Mouse (Mus musculus) thymus, postnatal 25 days (tissue): ENCODE measurements around the gene Crb1.
"Not testable (repeated sequence)": the region's sequence is repeated elsewhere in the genome, so short reads cannot be mapped to it uniquely, and the experiment has no call there.

ENCODE experiments used
- DNase-seq: peaks from one replicate; pipeline ENCODE4 v3.0.0; 2022

Crb1 gene

DNA sequence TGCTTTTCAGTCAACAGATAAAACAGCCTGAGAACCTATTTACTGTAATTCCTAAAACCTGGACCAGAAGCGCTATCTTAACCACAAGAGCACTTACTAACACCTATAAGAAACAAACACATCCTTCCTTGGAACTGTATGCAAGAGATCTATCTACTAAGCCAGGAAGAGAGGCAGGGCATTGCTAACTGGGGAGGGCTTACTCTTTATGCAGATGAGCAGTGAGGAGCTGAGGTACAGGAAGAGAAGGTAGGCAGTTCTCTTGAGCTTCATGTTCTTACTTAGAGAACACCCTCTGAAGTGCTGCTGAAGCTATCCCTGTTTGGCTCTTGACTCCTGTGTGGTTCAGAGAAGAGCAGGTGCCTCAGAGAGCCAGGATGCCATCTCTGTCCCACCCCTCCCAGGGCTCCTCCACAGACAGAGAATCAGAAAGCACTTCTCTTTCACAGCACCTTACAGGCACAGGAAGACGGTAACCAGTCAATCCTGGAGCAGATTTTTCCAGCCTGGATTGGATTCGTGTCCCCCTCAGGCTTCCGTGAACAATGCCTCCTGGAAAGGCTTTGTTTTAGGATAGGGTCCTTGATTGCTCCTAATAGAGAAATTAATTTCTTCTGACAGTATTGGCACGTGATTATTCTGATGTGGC is at the start of gene Crb1:
Crb1 (minus strand) TSS at position 463 of the 649 bp plus-strand sequence.
- no peak for DNase-seq

DNA sequence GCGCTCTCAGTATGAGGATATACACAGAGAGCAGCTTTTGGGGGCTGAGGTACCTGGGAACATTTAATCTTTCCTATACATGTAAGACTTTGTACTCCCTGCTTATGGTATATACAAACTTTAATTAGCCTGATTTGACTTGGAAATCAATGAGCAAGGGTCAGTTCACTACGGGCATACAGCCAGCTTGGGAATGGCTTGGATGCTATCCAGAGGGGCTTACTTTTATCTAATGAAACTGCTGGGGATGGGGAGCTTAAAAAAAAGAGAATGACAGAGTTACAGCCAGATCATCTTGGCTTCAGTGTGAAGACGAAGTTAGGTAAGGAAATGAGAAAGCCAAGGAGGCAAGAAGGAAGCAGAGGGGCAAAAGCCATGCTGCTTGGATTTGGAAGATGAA is 48.1 kb upstream of the Crb1 start:
- no peak for DNase-seq

DNA sequence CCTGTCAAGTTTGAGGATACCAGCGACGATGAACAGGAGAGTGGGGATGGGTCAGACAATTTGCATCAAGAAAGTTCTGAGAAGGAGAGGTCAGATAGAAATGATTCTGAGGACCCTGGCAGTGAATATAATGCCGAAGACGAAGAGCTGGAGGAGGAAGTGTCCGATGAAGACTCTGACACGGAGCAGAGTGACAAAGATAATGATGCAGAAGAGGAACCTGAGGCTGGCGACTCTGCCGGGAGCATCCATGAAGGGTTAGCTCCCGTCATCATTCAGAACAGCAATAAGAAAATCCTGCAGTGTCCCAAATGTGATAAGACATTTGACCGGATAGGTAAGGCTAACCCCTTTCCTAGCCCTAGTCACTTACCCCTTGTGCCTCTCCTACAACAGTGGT is 47.0 kb upstream of the Crb1 start:
- DNase-seq = no peak

DNA sequence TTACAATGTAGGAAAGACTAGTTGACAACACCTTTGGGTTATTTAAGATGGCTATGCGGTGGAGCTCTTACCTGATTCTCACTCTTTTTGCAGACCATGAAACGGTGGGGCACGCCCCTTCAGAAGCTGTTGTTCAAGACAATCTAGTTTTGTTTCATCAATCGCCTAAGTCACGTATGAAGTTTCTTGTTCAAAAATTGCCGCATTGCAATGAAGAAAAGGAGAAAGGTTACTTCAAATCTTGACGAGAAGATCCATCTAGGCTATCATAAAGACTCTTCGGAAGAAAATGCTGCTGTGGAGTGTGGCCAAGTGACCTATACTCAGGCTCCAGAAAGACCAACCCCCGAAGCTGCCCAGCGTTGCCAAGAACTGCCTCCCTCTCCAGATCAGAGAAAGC is 46.0 kb upstream of the Crb1 start:
- DNase-seq = peak; percentile 26

DNA sequence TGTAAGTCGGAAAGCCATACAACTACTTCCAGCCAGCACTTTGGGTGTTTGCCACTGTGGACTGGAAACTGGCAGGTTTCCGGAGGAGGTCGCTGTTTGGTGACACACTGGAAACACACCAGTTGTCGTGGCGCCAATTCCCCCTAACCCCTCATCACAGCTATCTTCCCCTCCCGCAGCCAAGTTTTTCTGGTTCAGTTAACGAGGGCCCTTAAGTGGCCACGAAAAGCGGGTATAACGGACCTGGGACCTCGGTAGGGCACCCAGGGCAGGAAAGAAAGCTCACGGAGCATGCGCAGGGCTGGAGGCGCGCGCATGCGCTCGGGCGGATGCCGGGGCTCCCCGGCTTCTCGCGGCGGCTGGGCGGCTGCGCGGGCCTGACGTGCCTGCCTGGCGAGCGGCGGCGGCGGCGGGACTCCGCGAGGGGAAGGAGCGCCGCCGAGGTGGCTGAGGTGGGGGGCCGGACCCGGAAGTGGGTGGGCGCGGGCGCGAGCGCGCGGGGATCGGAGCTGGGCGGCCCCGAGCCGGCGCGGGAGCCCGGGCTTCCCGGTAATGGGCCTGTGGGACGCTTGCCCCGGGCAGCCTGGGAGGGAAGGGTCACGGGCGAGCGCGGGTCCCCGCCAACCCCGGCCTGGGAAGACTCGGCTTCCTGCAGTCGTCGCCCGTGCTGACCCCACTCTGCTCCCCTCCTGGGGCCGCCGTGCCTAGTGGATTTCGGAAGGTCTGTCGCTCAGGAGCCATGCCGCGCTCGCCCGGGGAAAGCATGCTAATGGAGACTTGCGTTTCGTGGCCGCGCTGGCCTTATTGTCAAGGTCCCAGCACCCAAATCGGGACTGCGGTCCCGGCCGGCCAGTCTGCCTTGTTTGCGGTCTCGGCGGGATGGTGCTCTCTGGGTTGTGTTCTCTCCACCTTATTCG is 45.2 kb upstream of the Crb1 start, which contains the start of gene Zbtb41:
Zbtb41 (plus strand) TSS at position 414 of the 917 bp plus-strand sequence.
- DNase-seq = peak; percentile 90

DNA sequence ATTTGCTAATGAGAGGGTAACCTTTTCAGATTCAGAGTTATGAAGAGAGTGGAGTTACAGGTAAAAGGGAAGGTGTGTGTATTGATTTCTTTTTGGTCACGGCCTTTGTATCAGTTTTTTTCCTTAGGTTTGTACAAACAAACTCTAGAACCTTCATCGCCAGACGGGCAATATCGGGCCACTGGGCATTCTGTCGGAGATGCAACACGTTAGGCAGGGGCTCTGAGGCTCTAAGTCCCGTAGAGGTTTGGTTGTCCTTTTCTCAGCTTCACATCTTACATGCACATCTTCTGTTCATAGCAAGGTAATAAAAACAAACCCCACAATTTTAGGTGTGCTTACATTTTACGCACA is 44.6 kb upstream of the Crb1 start:
- DNase-seq = no peak

DNA sequence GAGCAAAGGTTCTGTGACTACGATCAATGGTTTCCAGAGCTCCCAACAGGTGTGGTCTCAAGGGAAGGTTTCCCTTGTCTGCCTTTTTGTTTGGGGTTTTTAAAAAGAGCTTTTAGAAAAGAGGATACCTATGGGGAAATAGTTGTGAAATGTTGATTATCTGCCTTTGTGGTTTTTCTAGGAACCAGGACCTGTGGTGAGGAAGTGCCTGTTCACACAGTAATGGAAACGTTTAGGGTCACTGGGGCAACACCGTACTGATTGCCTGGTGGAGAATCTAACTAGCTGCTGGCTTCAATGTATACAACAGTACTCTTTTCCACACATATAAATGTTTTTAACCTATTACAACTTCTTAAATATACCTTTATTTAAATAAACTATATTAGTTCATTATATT is 36.6 kb upstream of the Crb1 start:
- no peak for DNase-seq

DNA sequence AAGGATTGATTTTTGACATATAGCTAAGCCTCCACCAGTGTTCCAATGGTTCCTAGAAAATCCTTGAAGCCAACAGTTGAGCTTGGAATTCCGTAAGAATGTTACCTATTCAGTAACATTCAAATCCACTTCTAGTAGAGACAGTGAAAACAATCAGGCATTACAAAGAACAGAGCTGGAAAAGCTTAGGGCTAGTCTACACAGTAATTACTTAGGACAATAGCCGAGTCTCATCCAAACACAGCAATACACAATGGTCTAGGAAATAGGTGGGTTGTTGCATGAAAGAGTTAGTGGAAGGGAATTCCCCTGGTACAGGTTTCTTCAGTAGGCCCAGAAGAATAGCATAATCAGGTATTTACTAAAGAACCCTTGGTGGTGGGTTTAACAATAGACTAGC is 35.5 kb upstream of the Crb1 start:
- not testable (repeated sequence) for DNase-seq

DNA sequence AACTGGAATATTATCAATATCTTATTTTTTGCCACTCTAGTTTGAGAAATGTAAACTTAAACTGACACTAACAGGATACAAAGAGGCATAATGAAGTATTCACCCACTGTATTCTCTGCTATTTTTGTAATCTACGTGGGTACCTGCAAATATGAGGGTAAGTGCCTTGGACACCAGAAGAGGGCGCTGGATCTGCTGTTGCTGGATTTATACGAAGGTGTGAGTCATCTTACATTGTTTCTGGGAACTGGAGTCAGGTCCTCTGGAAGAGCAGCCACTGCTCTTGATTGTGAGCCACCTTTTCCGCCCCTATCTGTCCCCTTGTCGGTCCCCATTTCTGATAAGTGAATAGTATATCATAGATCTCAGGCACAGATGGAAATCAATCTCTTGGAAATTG is 30.8 kb upstream of the Crb1 start:
- DNase-seq = no peak

DNA sequence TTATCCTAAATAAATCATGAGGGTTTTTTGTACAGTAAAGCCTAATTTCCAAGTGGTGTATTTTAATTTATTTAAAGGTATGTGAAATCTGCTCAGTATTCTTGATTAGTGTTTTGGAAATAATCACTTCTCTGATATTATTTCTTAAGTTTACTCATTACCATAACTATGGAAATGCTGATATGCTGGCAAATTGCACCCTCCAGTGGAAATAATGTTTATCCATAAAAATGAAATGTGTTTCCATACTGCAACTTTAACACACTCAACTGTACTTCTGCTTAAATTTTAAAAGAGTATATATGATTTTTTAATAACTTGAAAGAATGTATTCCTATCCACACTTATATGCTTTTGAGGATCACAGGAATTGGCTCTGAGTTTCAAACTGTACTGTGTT is 28.9 kb upstream of the Crb1 start:
- DNase-seq = no peak

DNA sequence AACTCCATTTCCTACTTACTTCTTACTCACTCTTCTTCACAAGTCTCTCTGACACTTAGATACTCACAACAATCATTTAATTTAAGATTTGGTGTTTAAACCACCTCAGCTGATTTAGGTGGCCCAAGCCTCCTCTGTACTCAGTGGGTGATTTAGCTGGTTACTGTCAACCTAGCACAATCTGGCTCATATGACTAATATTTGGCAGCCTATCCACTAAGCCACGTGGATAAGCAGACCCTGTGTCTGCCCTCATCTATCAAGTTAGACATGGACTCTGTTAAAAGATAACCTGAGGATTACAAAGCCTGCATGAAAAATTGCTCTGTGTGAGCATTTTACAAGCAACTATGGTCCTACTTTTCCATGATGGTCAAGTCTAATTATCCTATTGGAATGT is 19.7 kb upstream of the Crb1 start:
- DNase-seq = no peak

DNA sequence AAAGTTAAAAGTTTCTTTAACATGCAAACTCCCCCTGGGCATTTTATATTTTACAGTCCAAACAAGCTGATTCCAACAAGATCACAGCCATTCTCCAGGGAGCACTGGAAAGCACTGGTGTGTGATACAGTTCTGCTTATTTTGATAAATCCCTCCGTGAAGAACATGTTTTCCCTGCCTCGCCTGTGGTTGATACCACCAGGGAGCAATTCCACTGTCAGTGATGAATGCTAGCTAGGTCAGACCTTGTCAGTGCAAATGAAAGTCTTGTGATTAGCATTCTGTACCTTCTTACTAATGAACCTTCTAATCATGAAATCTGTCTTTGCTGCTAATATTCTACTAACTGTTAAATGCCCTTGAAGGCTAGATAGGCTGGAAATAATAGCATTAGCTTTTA is 14.8 kb upstream of the Crb1 start:
- no peak for DNase-seq

DNA sequence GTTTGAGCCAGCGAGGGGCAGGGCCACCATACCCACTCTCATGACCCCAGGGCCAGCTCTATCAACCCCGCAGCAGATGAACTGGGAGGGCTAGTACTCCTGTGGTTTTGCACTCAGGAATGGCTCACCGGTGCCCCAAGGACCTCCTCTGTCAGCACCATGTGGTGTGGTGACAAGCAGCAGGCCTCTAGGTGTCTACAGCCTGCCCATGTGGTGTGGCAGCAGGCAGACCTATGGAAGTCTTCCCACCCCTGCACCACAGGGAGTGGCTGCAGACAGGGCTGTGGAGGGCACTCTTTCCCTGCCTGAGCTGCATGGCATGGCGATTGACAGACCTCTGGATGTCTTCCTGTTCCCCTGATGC is 2.7 kb upstream of the Crb1 start:
- DNase-seq = no peak

DNA sequence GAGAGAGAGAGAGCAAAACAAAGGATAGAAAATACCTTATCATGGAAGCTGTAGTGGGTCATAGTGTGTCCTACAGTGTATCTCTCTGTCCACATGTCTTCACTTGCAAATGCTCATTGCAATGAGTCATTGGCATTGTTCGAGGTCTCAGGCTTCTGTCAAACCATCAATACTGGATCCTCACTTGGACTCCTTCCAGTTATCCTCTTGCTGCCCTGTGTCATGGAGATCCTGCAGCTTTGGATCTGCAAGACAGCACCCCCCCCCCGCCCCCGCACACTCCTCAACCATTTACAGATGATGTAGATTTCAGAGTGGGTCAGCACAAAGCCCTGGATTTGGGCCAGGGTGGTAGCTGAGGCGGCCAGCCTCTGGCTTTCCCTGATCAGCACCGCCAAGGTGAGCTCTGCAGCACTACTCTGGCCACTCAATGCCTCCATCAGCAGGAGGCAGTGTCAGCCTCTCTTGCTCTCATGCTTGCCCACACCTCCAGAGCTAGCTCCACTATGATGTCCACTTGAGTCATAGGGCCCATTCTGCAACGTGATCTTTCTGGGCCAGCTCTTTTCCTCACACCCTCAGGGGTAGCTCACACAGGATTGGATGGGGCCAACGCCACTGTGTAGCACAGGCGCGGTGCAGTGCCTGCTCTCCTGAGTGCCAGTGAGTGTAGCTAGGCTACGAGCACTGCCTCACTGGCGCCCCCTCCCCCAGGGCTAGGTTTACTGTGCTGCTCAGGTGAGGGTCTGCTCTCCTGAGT is 2.1 kb upstream of the Crb1 start:
- no peak for DNase-seq

DNA sequence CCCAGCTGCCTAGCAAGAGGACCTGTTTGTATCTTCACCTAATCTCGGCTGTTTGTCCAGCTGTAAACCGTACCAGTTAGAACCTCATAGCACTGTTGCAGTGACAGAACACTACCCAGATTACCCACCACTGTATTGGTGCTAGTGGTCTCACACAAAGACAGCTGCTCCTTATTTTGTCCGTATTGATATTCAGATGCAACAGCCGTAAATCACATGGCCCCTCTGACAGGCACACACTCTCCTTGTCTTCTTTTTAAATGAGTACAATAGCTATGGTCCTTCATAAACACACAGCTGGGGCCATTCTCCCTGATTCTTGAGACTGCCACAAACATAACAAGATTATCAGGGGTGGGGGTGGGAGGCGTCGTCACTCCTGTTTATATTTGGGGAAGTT is 1.0 kb downstream of the Crb1 start:
- DNase-seq = no peak

DNA sequence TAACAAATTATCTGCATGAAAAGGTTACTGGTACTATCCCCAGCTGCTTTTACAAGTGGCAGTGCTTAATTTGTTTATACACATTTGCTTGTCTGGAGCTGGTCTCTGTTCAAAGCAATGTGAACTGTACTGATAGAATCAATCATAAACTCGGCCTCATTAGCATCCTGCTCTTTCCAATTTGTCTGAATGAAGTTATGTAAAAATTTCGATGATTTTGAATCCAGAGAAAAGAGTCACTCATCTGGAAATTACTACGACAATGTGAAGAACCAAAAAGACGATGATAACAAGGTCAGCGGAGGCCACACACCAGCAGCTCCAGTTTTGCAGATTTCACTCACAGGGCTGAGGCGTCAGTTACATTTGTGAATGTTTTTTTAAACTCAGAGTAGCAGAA is 5.6 kb downstream of the Crb1 start:
- DNase-seq = no peak

DNA sequence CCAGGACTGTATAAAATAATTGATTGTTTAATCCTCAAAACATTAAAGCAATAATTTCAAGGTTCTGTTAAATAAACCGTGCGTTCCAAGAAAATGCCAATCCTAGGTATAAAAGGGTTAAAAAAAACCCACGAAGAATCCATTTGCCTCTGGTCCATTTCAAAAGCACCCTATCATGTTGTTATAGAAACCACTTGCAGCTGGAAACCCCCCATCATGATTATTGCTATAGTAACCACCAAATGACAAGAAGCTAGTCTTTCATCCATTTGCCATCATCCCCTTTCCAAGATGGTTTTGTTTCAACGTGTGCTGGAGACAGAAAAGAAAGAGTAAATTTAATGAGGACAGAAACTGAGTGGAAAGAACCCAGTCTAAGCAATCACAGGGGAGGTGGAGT is 28.3 kb downstream of the Crb1 start:
- no peak for DNase-seq

DNA sequence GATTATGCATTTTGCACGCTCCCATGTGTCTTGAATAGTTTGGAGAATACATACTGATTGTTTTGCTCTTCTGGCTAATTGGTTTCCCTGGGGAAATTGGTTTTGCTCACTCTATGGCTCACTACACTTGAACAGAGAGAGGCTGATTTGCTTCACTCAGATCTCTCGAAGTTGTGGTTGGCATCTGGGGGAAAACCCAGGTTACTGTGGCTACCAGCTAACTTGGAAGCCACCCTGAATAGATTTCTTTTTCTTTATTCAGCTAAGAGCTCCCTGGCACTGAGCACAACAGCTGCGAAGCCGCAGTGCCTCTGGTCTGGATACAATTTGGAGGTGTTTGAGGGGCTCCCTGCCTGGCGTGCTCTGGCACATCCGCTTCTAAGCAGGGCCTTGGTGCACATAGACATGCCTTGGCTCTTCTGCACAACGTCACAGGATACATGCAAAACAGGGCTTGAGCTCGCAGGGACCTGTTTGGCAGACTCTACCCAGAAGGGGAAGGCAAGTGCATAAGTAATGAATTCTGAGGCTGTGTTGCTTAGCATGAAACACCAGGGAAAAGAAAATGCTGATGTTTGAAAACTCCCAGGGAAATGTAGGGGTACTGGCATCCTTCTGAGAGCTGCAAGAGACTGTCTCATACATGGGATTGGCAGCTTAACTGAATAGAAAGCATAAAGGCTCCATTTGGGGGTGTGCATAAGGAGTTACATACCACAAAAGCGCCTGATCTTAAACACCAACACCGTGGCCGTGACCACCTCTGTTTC is 30.1 kb downstream of the Crb1 start:
- DNase-seq = no peak

DNA sequence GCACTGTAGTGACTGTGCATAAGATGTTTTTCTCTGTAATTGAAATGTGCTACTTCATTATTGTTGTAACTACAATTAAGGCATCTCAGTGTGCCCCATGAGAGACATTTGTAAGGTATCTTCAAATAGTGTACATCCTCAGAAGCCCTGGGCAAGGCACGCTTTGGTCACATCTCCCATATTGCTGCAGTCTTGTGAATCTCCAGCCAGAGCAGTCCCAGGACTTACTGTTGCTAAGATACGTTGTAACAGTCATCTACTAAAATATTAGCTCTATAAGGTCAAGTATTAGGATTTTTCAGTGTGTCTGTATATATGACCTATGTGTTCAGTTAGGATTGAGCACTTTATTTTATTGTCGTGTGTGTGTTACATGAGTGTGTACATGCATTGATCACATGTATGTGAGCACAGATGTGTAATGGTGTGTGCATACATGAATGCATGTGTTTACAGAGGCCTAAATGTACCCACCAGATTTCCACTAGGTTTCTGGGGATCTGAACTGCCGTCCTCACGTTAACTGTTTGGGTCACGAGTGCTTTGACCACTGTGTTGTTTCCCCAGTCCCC is 30.8 kb downstream of the Crb1 start:
- no peak for DNase-seq

DNA sequence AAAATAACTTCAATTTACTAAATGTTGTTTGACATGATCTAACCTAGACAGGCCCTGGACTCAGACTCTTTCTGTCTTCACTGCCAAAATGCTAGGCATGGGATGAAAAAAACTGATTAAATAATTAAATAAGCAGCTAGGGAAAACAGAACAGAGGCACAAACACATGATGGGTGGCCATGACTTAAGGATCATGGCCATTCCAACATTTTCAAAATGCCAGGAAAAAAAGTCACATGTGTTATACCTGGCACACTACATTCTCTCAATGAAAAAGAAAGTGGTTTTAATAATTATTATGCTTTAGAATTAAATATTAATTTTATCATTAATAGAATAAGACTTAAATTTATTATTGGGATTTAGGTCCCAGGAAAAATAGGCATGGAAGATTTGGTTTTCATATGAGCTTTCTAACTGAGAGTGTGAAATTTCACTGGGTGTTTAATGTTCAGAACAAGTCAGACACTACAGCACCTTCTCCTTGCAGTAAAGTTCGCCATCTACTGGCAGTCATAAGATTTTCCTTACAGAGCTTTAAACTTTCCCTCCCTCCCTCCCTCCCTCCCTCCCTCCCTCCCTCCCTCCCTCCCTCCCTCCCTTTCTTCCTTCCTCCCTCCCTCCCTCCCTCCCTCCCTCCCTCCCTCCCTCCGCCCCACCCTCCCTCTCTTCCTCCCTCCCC is 36.6 kb downstream of the Crb1 start:
- DNase-seq = no peak

DNA sequence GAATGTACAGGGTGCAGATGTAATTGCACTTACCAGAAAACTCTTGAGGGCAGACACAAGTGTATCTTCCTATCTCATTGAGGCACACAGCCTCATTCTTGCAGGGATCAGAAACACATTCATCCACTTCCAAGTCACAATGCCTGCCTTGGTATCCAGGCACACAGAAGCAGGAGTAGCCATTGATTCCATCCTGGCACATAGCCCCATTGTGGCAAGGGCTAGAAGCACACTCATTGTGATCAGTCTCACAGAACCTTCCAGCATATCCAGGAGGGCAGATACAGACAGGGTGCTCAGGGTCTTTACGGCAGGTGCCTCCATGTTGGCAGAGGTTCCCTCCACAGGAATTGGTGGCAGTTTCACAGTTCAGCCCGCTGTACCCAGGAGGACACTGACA is 39.9 kb downstream of the Crb1 start:
- DNase-seq = no peak

DNA sequence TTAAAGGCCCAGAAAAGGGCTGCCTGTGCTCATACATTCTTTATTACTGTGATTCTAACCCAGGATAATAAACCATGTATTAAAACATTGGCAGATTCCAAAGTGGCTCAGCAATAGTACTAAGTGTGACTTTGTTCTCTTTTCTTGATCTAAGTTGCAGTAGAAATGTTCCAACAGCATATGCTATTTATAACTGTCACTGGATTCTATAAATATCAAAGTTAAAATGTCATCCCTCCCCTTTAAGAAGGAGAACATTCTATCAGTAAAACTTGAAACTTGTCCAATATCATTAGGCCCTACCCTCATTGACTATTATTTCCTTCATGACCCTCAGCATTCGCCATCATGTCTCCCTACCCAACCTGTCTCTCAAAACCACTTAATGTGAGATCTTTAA is 48.1 kb downstream of the Crb1 start:
- no peak for DNase-seq
